Mouse (Mus musculus) ES-Bruce4 (cell line): ENCODE measurements at regions not wholly inside any gene's neighbourhood (a gene's known extent, or its start where the extent isn't known, plus 50 kb on each side); places are given as distances from the start of the nearest gene placed in this dataset.

Source experiments
- CTCF ChIP-seq: IDR thresholded peaks from one replicate; pipeline ENCODE4 v1.8.1; 2011; ENCODE audit warnings: low read depth, low read length
- POLR2A ChIP-seq: IDR thresholded peaks from one replicate; pipeline ENCODE4 v1.8.1; 2011; ENCODE audit warnings: low read length; ENCODE audit not compliant: insufficient read depth

DNA sequence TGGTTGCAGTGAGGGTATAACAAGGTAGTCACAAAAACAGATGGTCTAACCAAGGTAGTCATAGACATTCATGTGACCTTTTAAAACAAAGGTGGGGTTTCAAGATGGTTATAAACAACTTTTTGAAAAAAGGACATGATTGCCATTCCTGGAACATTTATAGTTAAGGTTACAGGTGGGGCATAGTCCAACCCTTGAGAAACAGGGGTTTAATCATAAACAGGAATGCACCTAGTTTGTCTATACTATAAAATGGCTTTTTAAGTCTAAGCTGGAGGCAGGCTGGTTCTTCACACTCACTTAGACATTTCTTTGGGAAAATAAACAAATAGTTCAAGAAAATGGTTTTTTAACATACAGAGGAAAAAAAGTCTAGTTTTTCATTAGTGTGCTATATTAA lies 525.7 kb upstream of the Atp2b1 start:
- TF ChIP-seq POLR2A (no peak), CTCF (no peak)
